Mouse (Mus musculus): ENCODE results near the gene Cdc42. TPM values are rescaled to one million over a fixed set of nuclear protein-coding genes. Genes with fewer than 3 reads are reported as not detected.

Cdc42 gene
- polyA plus RNA-seq, 1 experiment: 298 TPM

DNA sequence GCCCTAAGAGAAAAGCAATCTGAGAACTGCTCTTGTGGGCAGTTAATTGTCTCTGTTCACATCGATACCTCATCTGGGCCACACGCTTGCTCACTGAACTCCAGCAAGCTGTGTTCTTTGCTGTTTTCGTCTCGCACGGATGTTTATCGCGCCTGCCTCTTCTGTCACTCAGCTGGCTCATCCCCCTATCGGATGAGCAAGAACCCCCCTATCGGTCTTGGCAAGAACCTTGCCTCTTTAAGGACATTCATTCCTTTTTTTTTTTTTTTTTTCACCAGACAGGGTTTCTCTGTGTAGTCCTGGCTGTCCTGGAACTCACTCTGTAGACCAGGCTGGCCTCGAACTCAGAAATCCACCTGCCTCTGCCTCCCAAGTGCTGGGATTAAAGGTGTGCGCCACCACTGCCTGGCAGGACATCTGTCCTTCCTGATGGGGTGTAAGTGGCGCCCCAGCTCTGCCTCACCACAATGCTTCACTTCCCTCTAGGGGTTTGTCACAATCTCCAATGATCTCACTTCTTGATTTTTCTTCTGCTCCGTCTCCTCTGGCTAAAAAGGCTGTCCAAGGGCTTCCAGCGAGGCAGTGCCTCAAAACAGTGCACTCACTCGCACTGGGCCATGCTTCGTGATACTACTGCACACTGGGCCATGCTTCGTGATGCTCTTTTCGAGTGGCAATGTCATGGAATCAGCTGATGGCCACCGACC, 8.0 kb upstream of the Cdc42 start:
- Histone ChIP-seq H3K4me3 (no peak overlapping the region), H3K36me3 (ENCODE audit: control insufficient read depth, insufficient read depth) (no peaks in the 10 kb centered on the region), H3ac (ENCODE audit: control insufficient read depth, insufficient read length) (no peak overlapping the region), H3K27me3 (ENCODE audit: control insufficient read depth, insufficient read depth, insufficient read length) (no peaks in the 10 kb centered on the region), H3K4me2 (ENCODE audit: low read depth) (no peak overlapping the region), H3K79me2 (ENCODE audit: control insufficient read depth, insufficient read depth) (no peaks in the 10 kb centered on the region)
- TF ChIP-seq TCF12 (IDR thresholded peaks at IDR 0.05; ENCODE audit: insufficient read depth, poor library complexity, severe bottlenecking) (no peak), USF1 (IDR thresholded peaks at IDR 0.05; ENCODE audit: low read depth) (no peak), E2F4 (IDR thresholded peaks at IDR 0.05; ENCODE audit: insufficient read depth) (no peak), TCF3 (IDR thresholded peaks at IDR 0.05; ENCODE audit: insufficient read length, low read depth) (no peak), MYOG (IDR thresholded peaks at IDR 0.05; ENCODE audit: control insufficient read depth in 1 of 3, insufficient read depth in 1 of 3, insufficient read length in 2 of 3, low read depth in 2 of 3) (no peak), MYOD1 (IDR thresholded peaks at IDR 0.05; ENCODE audit: control insufficient read depth in 1 of 3, insufficient read length in 2 of 3, low read depth in 2 of 3) (no peak), REST (IDR thresholded peaks at IDR 0.05; ENCODE audit: insufficient read depth, insufficient read length) (no peak), MAX (IDR thresholded peaks at IDR 0.05; ENCODE audit: low read depth) (no peak), POLR2A (IDR thresholded peaks at IDR 0.05; ENCODE audit: insufficient read length, low read depth) (no peak)

DNA sequence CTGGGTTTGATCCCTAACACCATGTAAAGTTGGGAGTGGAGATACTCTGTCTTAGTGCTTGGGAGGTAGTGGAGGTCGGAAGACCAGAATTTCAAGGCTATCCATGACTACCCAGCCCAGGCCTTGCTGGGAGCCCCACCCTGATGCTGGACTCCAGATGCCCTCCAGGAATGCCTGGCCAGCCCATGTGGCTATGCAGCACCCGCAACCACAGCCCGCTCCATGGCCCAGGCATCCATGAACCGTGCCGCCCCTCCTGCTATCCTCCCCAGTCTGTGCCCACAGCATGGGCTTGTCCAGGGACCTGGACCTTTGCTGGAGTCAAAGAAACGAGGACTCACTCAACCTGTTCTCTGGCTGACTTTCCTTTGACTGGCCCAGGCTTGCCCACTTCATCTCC, 7.3 kb upstream of the Cdc42 start:
- Histone ChIP-seq H3K79me2 (ENCODE audit: control insufficient read depth, insufficient read depth) (no peaks in the 10 kb centered on the region), H3K4me2 (ENCODE audit: low read depth) (no peak overlapping the region), H3ac (ENCODE audit: control insufficient read depth, insufficient read length) (no peak overlapping the region), H3K36me3 (ENCODE audit: control insufficient read depth, insufficient read depth) (no peaks in the 10 kb centered on the region), H3K4me3 (no peak overlapping the region), H3K27me3 (ENCODE audit: control insufficient read depth, insufficient read depth, insufficient read length) (no peaks in the 10 kb centered on the region)
- peak in 2 of 3 experiments; percentile 25 to 74 for TF ChIP-seq MYOG (IDR thresholded peaks at IDR 0.05; ENCODE audit: control insufficient read depth in 1 of 3, insufficient read depth in 1 of 3, insufficient read length in 2 of 3, low read depth in 2 of 3)
- TF ChIP-seq POLR2A (IDR thresholded peaks at IDR 0.05; ENCODE audit: insufficient read length, low read depth): no peak
- peak in 1 of 3 experiments; percentile 52 for TF ChIP-seq MYOD1 (IDR thresholded peaks at IDR 0.05; ENCODE audit: control insufficient read depth in 1 of 3, insufficient read length in 2 of 3, low read depth in 2 of 3)
- TF ChIP-seq CEBPB (IDR thresholded peaks at IDR 0.05; ENCODE audit: insufficient read depth, poor library complexity, severe bottlenecking): no peak

DNA sequence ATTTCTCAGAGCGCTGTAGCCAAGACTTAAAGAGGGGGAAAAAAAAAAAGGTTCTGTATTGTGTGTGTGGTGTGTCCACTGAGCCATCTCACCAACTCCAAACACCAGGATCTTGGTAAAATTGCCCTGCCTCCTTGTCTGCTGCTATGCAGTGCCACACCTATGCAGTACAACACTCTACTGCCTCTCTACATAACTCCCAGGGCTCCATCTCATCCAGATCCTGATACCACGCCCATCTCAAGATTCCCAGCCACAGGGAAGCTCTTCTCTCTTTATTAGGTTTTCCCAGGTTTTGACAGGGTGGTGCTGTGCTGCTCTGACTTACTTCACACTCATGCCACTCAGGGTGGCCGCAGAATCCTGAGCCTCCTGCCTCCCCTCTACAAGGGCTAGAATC, 3.5 kb upstream of the Cdc42 start:
- Histone ChIP-seq H3K79me2 (ENCODE audit: control insufficient read depth, insufficient read depth) (peaks cover 9% of the 10 kb centered on the region), H3K36me3 (ENCODE audit: control insufficient read depth, insufficient read depth) (no peaks in the 10 kb centered on the region), H3K4me3 (no peak overlapping the region), H3ac (ENCODE audit: control insufficient read depth, insufficient read length) (no peak overlapping the region), H3K4me2 (ENCODE audit: low read depth) (no peak overlapping the region), H3K27me3 (ENCODE audit: control insufficient read depth, insufficient read depth, insufficient read length) (no peaks in the 10 kb centered on the region)
- no peak for TF ChIP-seq POLR2A (IDR thresholded peaks at IDR 0.05; ENCODE audit: insufficient read length, low read depth)
- TF ChIP-seq MYOD1 (IDR thresholded peaks at IDR 0.05; ENCODE audit: control insufficient read depth in 1 of 3, insufficient read length in 2 of 3, low read depth in 2 of 3): no peak
- no peak for TF ChIP-seq MAX (IDR thresholded peaks at IDR 0.05; ENCODE audit: low read depth)
- TF ChIP-seq USF1 (IDR thresholded peaks at IDR 0.05; ENCODE audit: low read depth): no peak
- TF ChIP-seq TCF3 (IDR thresholded peaks at IDR 0.05; ENCODE audit: insufficient read length, low read depth): no peak
- TF ChIP-seq POLR2AphosphoS2 (IDR thresholded peaks at IDR 0.05; ENCODE audit: insufficient read length, low read depth): no peak
- no peak for TF ChIP-seq E2F4 (IDR thresholded peaks at IDR 0.05; ENCODE audit: insufficient read depth)
- TF ChIP-seq MYOG (IDR thresholded peaks at IDR 0.05; ENCODE audit: control insufficient read depth in 1 of 3, insufficient read depth in 1 of 3, insufficient read length in 2 of 3, low read depth in 2 of 3): no peak
- no peak for TF ChIP-seq CEBPB (IDR thresholded peaks at IDR 0.05; ENCODE audit: insufficient read depth, poor library complexity, severe bottlenecking)
- no peak for TF ChIP-seq SRF (IDR thresholded peaks at IDR 0.05; ENCODE audit: control insufficient read depth, insufficient read length, low read depth)
- TF ChIP-seq TCF12 (IDR thresholded peaks at IDR 0.05; ENCODE audit: insufficient read depth, poor library complexity, severe bottlenecking): no peak
- TF ChIP-seq REST (IDR thresholded peaks at IDR 0.05; ENCODE audit: insufficient read depth, insufficient read length): no peak

DNA sequence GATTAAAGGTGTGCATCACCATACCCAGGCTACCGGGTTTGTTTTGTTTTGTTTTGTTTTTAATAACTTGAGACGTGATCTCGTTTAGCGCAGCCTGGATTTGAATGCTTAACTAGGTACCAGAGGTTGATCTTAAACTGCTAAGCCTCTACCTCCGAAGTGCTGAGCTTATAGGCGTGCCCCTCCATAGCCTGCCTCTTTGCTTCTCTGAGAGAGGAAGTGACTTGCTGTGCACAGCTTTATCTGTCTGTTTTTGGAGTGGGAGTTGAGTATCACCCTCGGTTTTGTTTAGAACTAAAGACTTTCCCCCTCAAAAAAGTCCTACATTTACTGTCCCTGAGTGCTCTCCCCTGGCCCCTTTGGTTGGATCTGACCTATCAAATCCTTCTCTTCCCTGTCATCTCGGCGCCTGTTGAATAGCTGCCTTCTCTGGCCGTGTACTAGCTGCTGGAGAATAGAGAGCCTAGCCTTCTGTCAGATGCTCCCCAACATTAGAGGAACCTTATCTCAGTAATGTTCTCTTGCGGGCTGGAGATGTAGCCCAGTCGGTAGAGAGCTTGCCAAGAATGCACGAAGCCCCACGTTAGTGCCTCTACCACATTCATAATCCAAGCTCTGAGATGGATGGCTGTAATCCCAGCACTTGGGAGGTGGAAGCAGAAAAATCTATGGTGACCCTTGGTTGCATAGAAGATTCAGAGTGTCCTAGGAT, 927 bp upstream of the Cdc42 start:
- H3K4me2 ChIP-seq (ENCODE audit: low read depth): peak overlapping the region; percentile 73
- H3K36me3 ChIP-seq (ENCODE audit: control insufficient read depth, insufficient read depth): no peaks in the 10 kb centered on the region
- peaks cover 35% of the 10 kb centered on the region for H3K79me2 ChIP-seq (ENCODE audit: control insufficient read depth, insufficient read depth)
- no peaks in the 10 kb centered on the region for H3K27me3 ChIP-seq (ENCODE audit: control insufficient read depth, insufficient read depth, insufficient read length)
- TF ChIP-seq CEBPB (IDR thresholded peaks at IDR 0.05; ENCODE audit: insufficient read depth, poor library complexity, severe bottlenecking): no peak
- no peak for TF ChIP-seq POLR2A (IDR thresholded peaks at IDR 0.05; ENCODE audit: insufficient read length, low read depth)
- no peak for TF ChIP-seq TCF12 (IDR thresholded peaks at IDR 0.05; ENCODE audit: insufficient read depth, poor library complexity, severe bottlenecking)
- no peak for TF ChIP-seq MAX (IDR thresholded peaks at IDR 0.05; ENCODE audit: low read depth)
- no peak for TF ChIP-seq TCF3 (IDR thresholded peaks at IDR 0.05; ENCODE audit: insufficient read length, low read depth)
- no peak for TF ChIP-seq POLR2AphosphoS2 (IDR thresholded peaks at IDR 0.05; ENCODE audit: insufficient read length, low read depth)
- TF ChIP-seq E2F4 (IDR thresholded peaks at IDR 0.05; ENCODE audit: insufficient read depth): no peak
- TF ChIP-seq MYOD1 (IDR thresholded peaks at IDR 0.05; ENCODE audit: control insufficient read depth in 1 of 3, insufficient read length in 2 of 3, low read depth in 2 of 3): no peak
- no peak for TF ChIP-seq SRF (IDR thresholded peaks at IDR 0.05; ENCODE audit: control insufficient read depth, insufficient read length, low read depth)
- no peak for TF ChIP-seq USF1 (IDR thresholded peaks at IDR 0.05; ENCODE audit: low read depth)
- TF ChIP-seq REST (IDR thresholded peaks at IDR 0.05; ENCODE audit: insufficient read depth, insufficient read length): no peak
- TF ChIP-seq MYOG (IDR thresholded peaks at IDR 0.05; ENCODE audit: control insufficient read depth in 1 of 3, insufficient read depth in 1 of 3, insufficient read length in 2 of 3, low read depth in 2 of 3): no peak
- H3ac ChIP-seq (ENCODE audit: control insufficient read depth, insufficient read length): no peak overlapping the region
- peak overlapping the region; percentile 71 for H3K4me3 ChIP-seq
